In the genomic region with DNA sequence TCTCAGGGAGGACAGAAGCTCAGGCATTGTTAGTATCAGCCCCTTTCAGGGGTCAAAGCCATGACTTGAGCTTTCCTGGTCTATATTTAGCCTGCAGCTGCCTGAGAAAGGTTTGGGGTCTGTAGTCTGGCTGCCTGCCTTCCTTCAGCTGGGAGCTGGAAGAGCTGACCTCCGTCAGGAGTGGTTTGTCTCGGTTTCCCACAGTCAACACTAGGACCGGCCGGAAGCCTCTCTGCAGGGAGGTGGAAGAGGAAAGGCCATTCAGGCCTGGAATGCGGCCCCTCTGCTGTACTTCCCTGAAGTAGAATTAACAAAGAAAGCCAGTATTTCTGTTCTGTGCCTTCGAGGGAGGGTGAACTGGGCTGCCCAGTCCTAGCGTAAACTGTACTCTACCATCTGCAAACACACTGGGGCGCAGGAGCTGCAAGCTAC, we compare ENCODE assay signal across 8 mouse cellular contexts.
DNase-seq lines count a peak whose midpoint lies in the region; ATAC-seq and TF ChIP-seq lines count a peak whose summit lies in the region.

No protein-coding gene starts in this region.

- in situ Hi-C loops in ES-E14 (cut with MboI; ENCODE audit: low sequenced_read_pairs in 2 of 2, unreplicated experiment in 2 of 2), result no loop called here

- peaks cover 0 to 9% of the 10 kb centered on the region in 2 experiments; a peak in 2 of 4 replicates for H3K4me1 ChIP-seq in ES-E14 (ENCODE audit: control insufficient read depth in 2 of 2, insufficient read depth in 2 of 2, low read length in 2 of 2, poor library complexity in 1 of 2)
- peaks cover 35% of the 10 kb centered on the region for H3K4me1 ChIP-seq in limb, embryonic 11.5 days (ENCODE audit: control insufficient read depth, insufficient read depth, low read length)

- intact Hi-C loops in heart, postnatal 25 days (cut with DNase I), result loop anchor here (2.0 to 5.0 kb wide), 4 partner anchors 14 to 64 kb away; no protein-coding TSS in a partner anchor

- peaks cover 3% of the 10 kb centered on the region; the same call in 1 of the 2 replicates for H3K36me3 ChIP-seq in ES-E14 (ENCODE audit: control insufficient read depth, insufficient read depth, low read length, poor library complexity, severe bottlenecking)
- H3K36me3 ChIP-seq in limb, embryonic 11.5 days (ENCODE audit: control insufficient read depth, insufficient read depth, low read length), result no peaks in the 10 kb centered on the region
- H3K36me3 ChIP-seq in myocyte (ENCODE audit: control insufficient read depth, insufficient read depth), result peaks cover 13% of the 10 kb centered on the region

- no peaks in the 10 kb centered on the region for H3K27me3 ChIP-seq in limb, embryonic 11.5 days (ENCODE audit: control insufficient read depth, insufficient read depth, low read length)
- no peaks in the 10 kb centered on the region for H3K27me3 ChIP-seq in myocyte (ENCODE audit: control insufficient read depth, insufficient read depth, insufficient read length)

- no peak overlapping the region for H3K9ac ChIP-seq in ES-E14 (ENCODE audit: insufficient read depth, low read depth, low read length, poor library complexity, severe bottlenecking)
- H3K9ac ChIP-seq in limb, embryonic 11.5 days (ENCODE audit: low read length), result peak overlapping the region; percentile 41

- TF ChIP-seq POLR2A in myocyte (IDR thresholded peaks at IDR 0.05; ENCODE audit: insufficient read length, low read depth), result no peak

- H3K27ac ChIP-seq in ES-E14 (ENCODE audit: insufficient read depth, low read depth, low read length, poor library complexity, severe bottlenecking), result peak overlapping the region; percentile 41; the same call in 1 of the 2 replicates
- peak overlapping the region; percentile 97 for H3K27ac ChIP-seq in limb, embryonic 11.5 days (replicated peaks; ENCODE audit: low read depth, low read length)

- 10% methylated on average over 8 of the region's 8 CpGs for WGBS in limb, embryonic 11.5 days

- 0 out of 2 replicates have a peak, but pooled peaks have one; percentile 33 for ATAC-seq in limb, embryonic 11.5 days (ENCODE audit: insufficient number of reproducible peaks, low FRiP score, low TSS enrichment, low read depth)
- ATAC-seq in monocyte, adult 5-6 weeks (replicated peaks; ENCODE audit: insufficient number of reproducible peaks, low FRiP score, low TSS enrichment, poor library complexity, severe bottlenecking), result no peak

- DNase-seq in ES-E14 (ENCODE audit: low read depth, low spot score), result no peak
- DNase-seq in embryo, embryonic 10.5 days (ENCODE audit: low spot score), result peak; percentile 73
- DNase-seq in heart, postnatal 25 days (ENCODE audit: low spot score), result peak; percentile 58
- DNase-seq in limb, embryonic 11.5 days (ENCODE audit: low spot score), result peak; percentile 68
- no peak for DNase-seq in thymus, postnatal 36 days
- DNase-seq in layer of hippocampus, adult 9-10 months (ENCODE audit: low spot score), result no peak

- no peak overlapping the region for H3ac ChIP-seq in myocyte (ENCODE audit: control insufficient read depth, insufficient read length)

- peaks cover 75% of the 10 kb centered on the region for H3K79me2 ChIP-seq in myocyte (ENCODE audit: control insufficient read depth, insufficient read depth)

- peak overlapping the region; percentile 66 for H3K4me2 ChIP-seq in limb, embryonic 11.5 days (ENCODE audit: low read depth, severe bottlenecking)
- H3K4me2 ChIP-seq in myocyte (ENCODE audit: low read depth), result peak overlapping the region; percentile 88

- H3K9me3 ChIP-seq in ES-E14 (ENCODE audit: control insufficient read depth, insufficient read depth, low read depth, low read length), result no peaks in the 10 kb centered on the region
- no peaks in the 10 kb centered on the region for H3K9me3 ChIP-seq in limb, embryonic 11.5 days (ENCODE audit: control insufficient read depth, low read length)

- no peak overlapping the region; a peak in 1 of 4 replicates for H3K4me3 ChIP-seq in ES-E14 (ENCODE audit: insufficient read depth in 1 of 2, low read depth in 1 of 2, low read length in 2 of 2, poor library complexity in 1 of 2, severe bottlenecking in 1 of 2)
- peak overlapping the region; percentile 20; the same call in 1 of the 2 replicates for H3K4me3 ChIP-seq in limb, embryonic 11.5 days (ENCODE audit: low read depth, low read length)
- H3K4me3 ChIP-seq in myocyte, result peak overlapping the region; percentile 43

TF ChIP-seq in ES-E14, 5 proteins besides CTCF, POLR2A, EP300 and RAD21:
- TF ChIP-seq ZC3H11A (IDR thresholded peaks at IDR 0.05; ENCODE audit: borderline replicate concordance, low read depth, low read length) (no peak), ZNF384 (IDR thresholded peaks at IDR 0.05; ENCODE audit: low read depth, low read length) (no peak), HCFC1 (IDR thresholded peaks at IDR 0.05; ENCODE audit: borderline replicate concordance, insufficient read depth, low read length) (no peak), CHD2 (IDR thresholded peaks at IDR 0.05; ENCODE audit: low read depth, low read length) (no peak), MAFK (IDR thresholded peaks at IDR 0.05; ENCODE audit: insufficient read depth, low read depth, low read length) (no peak)

TF ChIP-seq in myocyte, 11 proteins besides CTCF, POLR2A, EP300 and RAD21:
- TF ChIP-seq MYOD1 (IDR thresholded peaks at IDR 0.05; ENCODE audit: control insufficient read depth in 1 of 3, insufficient read length in 2 of 3, low read depth in 2 of 3) (peak in 1 of 3 experiments; percentile 24), USF1 (IDR thresholded peaks at IDR 0.05; ENCODE audit: low read depth) (no peak), MYOG (IDR thresholded peaks at IDR 0.05; ENCODE audit: control insufficient read depth in 1 of 3, insufficient read depth in 1 of 3, insufficient read length in 2 of 3, low read depth in 2 of 3) (peak in 1 of 3 experiments; percentile 38)
TF ChIP-seq in myocyte: peak in this region for 2.

Comparison
In these comparisons a context has a peak if more than half of its experiments do, and no peak if none do; other contexts are left out.
1. DNase-seq: peak in embryo, embryonic 10.5 days (single experiment), heart, postnatal 25 days (single experiment) and limb, embryonic 11.5 days (single experiment); none in ES-E14 (single experiment), thymus, postnatal 36 days (0 of 2) and layer of hippocampus, adult 9-10 months (single experiment).
2. H3K4me3 ChIP-seq: peak in limb, embryonic 11.5 days (single experiment) and myocyte (single experiment); none in ES-E14 (0 of 2).